Mouse (Mus musculus) T-cell, adult 66 days (primary cell): ENCODE data around the gene Olfr718-ps1. TPM values are rescaled to one million over a fixed set of nuclear protein-coding genes. Genes with fewer than 3 reads are reported as not detected.

Source experiments
- total RNA-seq, 2 experiments: library from RNA; stranded (reverse); gene quantifications; 3 replicates in 1 of 2; 4 replicates in 1 of 2; pipeline ENCODE4 v1.2.4; 2023

Olfr718-ps1 gene
- under 1 TPM in 1 of 2 experiments, not detected in 1; 0.44 TPM for total RNA-seq

DNA sequence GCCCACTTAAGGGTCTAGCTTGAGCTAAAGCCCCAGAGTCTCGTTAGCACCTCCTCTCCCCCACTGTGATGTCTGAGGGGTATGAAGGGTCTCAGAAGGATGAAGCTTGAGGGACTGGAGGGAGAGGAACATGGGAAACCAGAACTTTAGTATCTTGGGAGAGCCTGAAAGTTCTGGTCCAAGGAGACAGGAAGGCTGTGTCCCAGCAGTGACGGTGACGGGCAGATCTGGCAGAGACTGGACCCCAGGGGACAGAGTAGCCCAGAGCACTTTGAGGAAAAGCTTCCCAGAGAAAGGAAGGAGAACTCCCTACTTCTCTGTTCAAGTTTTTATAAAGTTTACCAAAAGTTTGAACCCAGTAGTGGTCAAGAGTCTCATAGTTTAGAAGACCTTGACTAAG lies at the start of gene Olfr718-ps1:
TSS of gene Olfr718-ps1 (minus strand) at position 101 of the 400 bp plus-strand sequence.

DNA sequence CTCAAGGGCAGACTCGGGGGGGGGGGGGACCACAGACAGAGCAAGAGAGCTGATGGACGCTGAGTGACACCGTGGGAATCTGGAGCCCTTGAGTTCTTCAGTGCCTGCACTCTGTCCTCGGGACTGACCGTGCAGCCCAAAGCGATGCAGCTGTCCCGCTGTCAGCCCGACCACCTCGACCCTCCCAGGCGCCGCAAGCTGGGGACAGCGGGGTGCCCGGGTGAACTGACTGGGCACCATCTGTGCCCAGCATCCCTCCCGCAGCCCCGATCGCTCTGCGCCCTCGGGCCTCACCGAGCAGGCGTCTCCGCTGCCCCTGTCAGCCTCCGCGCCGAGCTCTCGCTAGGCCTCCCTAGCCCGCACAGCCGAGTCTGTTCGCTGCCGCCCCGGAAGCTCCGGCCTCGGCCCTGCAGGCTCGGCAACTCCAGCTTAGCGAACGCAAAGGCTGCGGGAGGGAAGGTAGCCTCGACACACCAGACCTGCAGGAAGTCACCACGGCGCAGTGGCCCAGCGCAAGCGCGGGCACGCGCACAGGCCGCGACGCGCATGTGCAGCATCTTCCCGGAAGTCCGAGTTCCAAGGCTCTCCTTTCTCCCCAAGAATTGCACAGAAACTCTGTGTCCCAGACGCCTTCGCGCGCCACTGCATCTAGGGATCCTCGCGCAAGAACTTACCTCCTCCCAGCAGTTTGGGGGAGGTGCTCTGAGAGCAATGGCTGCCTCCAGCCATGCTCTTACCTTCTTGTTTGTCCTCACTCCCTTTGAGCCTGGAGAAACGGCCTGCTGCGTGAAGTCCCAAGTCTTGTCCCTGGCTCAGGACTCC lies 33.1 kb upstream of the Olfr718-ps1 start, which contains the start of the genes Rbak and Spdye4b:
TSS of gene Rbak (minus strand) at position 521 of the 822 bp plus-strand sequence.
TSS of gene Spdye4b (plus strand) at position 763 of the 822 bp plus-strand sequence.

DNA sequence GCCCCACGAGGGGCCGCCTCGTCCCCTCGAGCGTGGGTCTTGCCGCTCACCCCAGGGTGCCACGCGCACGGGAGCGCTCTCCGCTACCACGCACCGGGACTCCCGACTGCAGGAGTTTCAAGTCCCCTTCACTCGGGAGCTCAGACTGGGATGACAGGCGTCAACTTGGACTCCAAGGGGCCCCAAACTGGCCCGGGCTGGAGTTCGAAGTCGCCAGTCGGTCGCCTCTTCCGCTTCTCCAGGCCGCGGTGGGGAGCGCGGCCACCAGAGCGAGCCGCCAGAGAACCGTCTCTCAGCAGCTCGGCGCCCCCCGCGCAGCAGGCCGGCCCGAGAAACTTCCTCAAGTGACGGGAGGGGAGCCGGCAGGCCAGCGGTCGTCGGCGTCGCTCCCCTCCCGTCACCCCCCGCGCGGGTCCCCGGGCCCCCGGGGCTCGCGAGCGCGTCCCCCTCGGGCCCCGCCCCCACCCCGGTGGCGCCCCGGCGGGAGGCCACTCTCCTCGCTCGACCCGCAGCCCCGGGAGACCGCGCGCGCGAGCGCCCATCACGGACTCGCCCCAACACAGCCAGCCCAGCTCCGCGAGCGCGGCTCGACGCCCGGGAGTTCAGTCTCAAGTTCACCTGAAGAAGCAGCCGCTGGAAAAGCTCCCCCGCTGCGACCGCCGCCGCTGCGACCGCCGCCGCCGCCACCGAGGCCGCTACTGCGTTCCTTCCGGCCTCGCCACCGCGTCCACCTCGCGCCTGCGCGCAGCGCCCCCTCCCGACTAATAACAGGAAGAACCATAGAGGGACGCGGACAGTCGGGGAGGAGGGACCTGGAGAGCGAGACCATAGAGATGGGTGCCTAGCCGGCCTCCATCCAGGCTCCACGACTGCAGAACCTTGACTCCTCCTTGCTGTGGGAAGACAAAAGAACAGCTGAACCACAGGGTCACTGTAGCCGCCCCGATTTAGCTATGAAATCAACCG lies 34.8 kb downstream of the Olfr718-ps1 start, which contains the start of gene Rnf216:
TSS of gene Rnf216 (minus strand) at position 714 of the 966 bp plus-strand sequence.

Other genes starting within 250 kb of the Olfr718-ps1 start
- 1,000 to 10,000 TPM; 8,687 to 8,887 TPM for gene Actb, start 240.8 kb downstream of the Olfr718-ps1 start, total RNA-seq
- gene Fscn1, start 187.2 kb downstream of the Olfr718-ps1 start, total RNA-seq, result under 1 TPM; 0.44 to 0.50 TPM
- 10 to 100 TPM; 10.6 to 11.0 TPM for gene Rnf216, start 34.6 kb downstream of the Olfr718-ps1 start, total RNA-seq
- 10 to 100 TPM; 10.9 to 12.5 TPM for gene Rbak, start 33.2 kb upstream of the Olfr718-ps1 start, total RNA-seq
- not detected for gene Spdye4b, start 33.4 kb upstream of the Olfr718-ps1 start, total RNA-seq
- gene Spdye4a, start 79.3 kb upstream of the Olfr718-ps1 start, total RNA-seq, result not detected
- gene Zfp12, start 87.6 kb upstream of the Olfr718-ps1 start, total RNA-seq, result 10 to 100 TPM; 36.1 to 37.2 TPM
- 1 to 10 TPM; 1.6 to 1.9 TPM for gene Zfp316, start 122.4 kb upstream of the Olfr718-ps1 start, total RNA-seq
- gene Zfp853, start 146.0 kb upstream of the Olfr718-ps1 start, total RNA-seq, result 1 to 10 TPM; 1.3 to 2.1 TPM
- 10 to 100 TPM; 35.1 to 37.7 TPM for gene E130309D02Rik, start 167.8 kb upstream of the Olfr718-ps1 start, total RNA-seq
- 10 to 100 TPM; 58.3 to 67.9 TPM for gene Zdhhc4, start 181.7 kb upstream of the Olfr718-ps1 start, total RNA-seq
- not detected for gene Grid2ip, start 209.8 kb upstream of the Olfr718-ps1 start, total RNA-seq